Comparison of ENCODE assay signal across 16 mouse cellular contexts in the genomic region with DNA sequence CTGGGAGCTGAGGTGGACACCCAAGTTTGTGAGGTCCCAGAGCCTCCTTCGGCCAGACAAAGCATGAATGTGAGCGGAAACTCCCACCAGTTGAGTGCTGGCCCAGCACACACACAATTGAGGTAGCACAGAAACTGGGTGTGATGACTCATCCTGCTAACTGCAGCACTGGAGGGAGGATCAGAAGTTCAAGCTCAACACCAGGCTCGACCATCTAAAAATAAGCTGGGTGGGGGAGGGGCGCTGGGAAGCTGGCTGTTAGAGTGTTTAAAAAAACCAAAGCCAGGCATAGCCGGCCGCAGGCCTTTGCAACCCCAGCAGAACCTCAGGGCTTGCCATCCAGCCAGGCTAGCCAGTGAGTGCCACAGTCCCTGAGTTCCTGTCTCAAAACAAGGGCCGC.
DNase-seq lines count a peak whose midpoint lies in the region; ATAC-seq and TF ChIP-seq lines count a peak whose summit lies in the region.
"Had no signal": no experiment of that assay in that cellular context is flagged by ENCODE, and none has a peak within 500 bp of the region (broad histone marks: within the 10 kb centered on the region; RNA-seq: fewer than 3 reads in every experiment).

No protein-coding gene starts in this region.

- no peak for DNase-seq in heart, adult 2 months
- DNase-seq in 416B (ENCODE audit: low read depth) (peak; percentile 77), ES-CJ7 (ENCODE audit: low read depth, low spot score) (peak; percentile 80)
- peak; percentile 34 for DNase-seq in fibroblast of lung, adult 2 months (ENCODE audit: low read depth)
- no peak for DNase-seq in cerebellum, postnatal 25 days
- DNase-seq in right cerebral cortex, adult 2 months (ENCODE audit: low spot score in 2 of 2) = no peak
- DNase-seq: adrenal gland, postnatal 36 days; cerebellum, adult 2 months; forebrain, postnatal 0 days; kidney, adult 11 months; lung, postnatal 36 days; right cerebral cortex, postnatal 14 days; thymus, postnatal 36 days had no signal

- no peaks in the 10 kb centered on the region for H3K36me3 ChIP-seq in heart, embryonic 13.5 days
- H3K36me3 ChIP-seq in heart, adult 2 months (ENCODE audit: control insufficient read depth, insufficient read depth, low read length) = no peaks in the 10 kb centered on the region
- H3K36me3 ChIP-seq: embryonic facial prominence, embryonic 15.5 days; neural tube, embryonic 15.5 days had no signal

- no peak for TF ChIP-seq EP300 in heart, adult 2 months (IDR thresholded peaks at IDR 0.05; ENCODE audit: insufficient read depth, low read depth, low read length)

- H3K4me1 ChIP-seq in heart, embryonic 13.5 days = peaks cover 38% of the 10 kb centered on the region
- peaks cover 2% of the 10 kb centered on the region; the same call in 1 of the 2 replicates for H3K4me1 ChIP-seq in heart, adult 2 months (ENCODE audit: control insufficient read depth, insufficient read depth, low read length)
- H3K4me1 ChIP-seq: neural tube, embryonic 15.5 days had no signal

- TF ChIP-seq POLR2A in heart, adult 2 months (IDR thresholded peaks at IDR 0.05; ENCODE audit: insufficient read depth, low read depth, low read length) = no peak

- WGBS in heart, embryonic 13.5 days = 30% methylated on average over 7 of the region's 7 CpGs
- WGBS in heart, adult 2 months = 34% methylated on average over 7 of the region's 7 CpGs

- TF ChIP-seq CTCF in heart, adult 2 months (IDR thresholded peaks at IDR 0.05) = no peak

- ATAC-seq in heart, embryonic 13.5 days (ENCODE audit: extremely low read depth, insufficient number of reproducible peaks, low FRiP score, low TSS enrichment) = no peak
- ATAC-seq: forebrain, postnatal 0 days had no signal

- no peak overlapping the region for H3K4me2 ChIP-seq in heart, embryonic 13.5 days
- H3K4me2 ChIP-seq: embryonic facial prominence, embryonic 15.5 days; neural tube, embryonic 15.5 days had no signal

- intact Hi-C loops in heart, adult 2 months (cut with DNase I) = no loop called here

- H3K4me3 ChIP-seq in heart, embryonic 13.5 days = no peak overlapping the region
- H3K4me3 ChIP-seq in heart, adult 2 months = no peak overlapping the region
- H3K4me3 ChIP-seq: embryonic facial prominence, embryonic 15.5 days; neural tube, embryonic 15.5 days had no signal

- H3K27me3 ChIP-seq in heart, embryonic 13.5 days (replicated peaks) = peaks cover 18% of the 10 kb centered on the region; the same call in 1 of the 2 replicates
- no peaks in the 10 kb centered on the region for H3K27me3 ChIP-seq in heart, adult 2 months (ENCODE audit: control insufficient read depth, insufficient read depth, low read length)
- H3K27me3 ChIP-seq: embryonic facial prominence, embryonic 15.5 days; neural tube, embryonic 15.5 days had no signal

- peak overlapping the region; percentile 45; the same call in 1 of the 2 replicates for H3K9ac ChIP-seq in heart, embryonic 13.5 days
- H3K9ac ChIP-seq in heart, adult 2 months (ENCODE audit: low read depth, low read length) = no peak overlapping the region
- H3K9ac ChIP-seq: embryonic facial prominence, embryonic 15.5 days; forebrain, postnatal 0 days; neural tube, embryonic 15.5 days had no signal

- no peaks in the 10 kb centered on the region for H3K79me2 ChIP-seq in heart, adult 2 months (replicated peaks; ENCODE audit: control insufficient read depth, insufficient read depth, low read length)

- H3K27ac ChIP-seq in heart, embryonic 13.5 days (replicated peaks) = peak overlapping the region; percentile 53
- no peak overlapping the region for H3K27ac ChIP-seq in heart, adult 2 months
- H3K27ac ChIP-seq: neural tube, embryonic 15.5 days had no signal

- H3K9me3 ChIP-seq in heart, embryonic 13.5 days = no peaks in the 10 kb centered on the region
- H3K9me3 ChIP-seq: embryonic facial prominence, embryonic 15.5 days; neural tube, embryonic 15.5 days had no signal

Comparison
In these comparisons a context has a peak if more than half of its experiments do, and no peak if none do; other contexts are left out.
1. DNase-seq: peak in 416B (single experiment), ES-CJ7 (single experiment) and fibroblast of lung, adult 2 months (single experiment); none in heart, adult 2 months (0 of 2), cerebellum, postnatal 25 days (0 of 2) and right cerebral cortex, adult 2 months (0 of 2).